Mouse (Mus musculus): Measurements from ENCODE around the gene Acvr1. TPM values are rescaled to one million over a fixed set of nuclear protein-coding genes. Genes with fewer than 3 reads are reported as not detected.

Gene Acvr1
- total and polyA plus RNA-seq, 2 experiments from 2014 or later = 5.9 to 13.5 TPM

- Histone ChIP-seq H3K27me3 (ENCODE audit: control insufficient read depth, insufficient read depth, low read length) (no peaks in the 10 kb centered on the region), H3K4me3 (ENCODE audit: low read depth, low read length) (no peak overlapping the region), H3K4me1 (ENCODE audit: control insufficient read depth, insufficient read depth) (no peaks in the 10 kb centered on the region), H3K27ac (ENCODE audit: low read depth) (no peak overlapping the region), H3K36me3 (replicated peaks; ENCODE audit: control insufficient read depth, insufficient read depth, low read length) (no peaks in the 10 kb centered on the region), H3K9me3 (replicated peaks; ENCODE audit: control insufficient read depth, low read length) (no peaks in the 10 kb centered on the region), H3K4me2 (ENCODE audit: low read depth, low read length) (no peak overlapping the region), H3K9ac (replicated peaks; ENCODE audit: low read depth, low read length) (no peak overlapping the region)
- DNase-seq (ENCODE audit: low spot score) (no peak), ATAC-seq (ENCODE audit: insufficient read depth, low read depth) (no peak)
- 85% methylated on average over 9 of the region's 9 CpGs for WGBS
- TF ChIP-seq CTCF (IDR thresholded peaks at IDR 0.05; ENCODE audit: low read depth) (no peak), EP300 (IDR thresholded peaks at IDR 0.05; ENCODE audit: low read depth) (no peak)
These were observed 189.4 kb downstream of the Acvr1 start for GRCm38 (mm10) chr2:58377417-58378130.

- no peak overlapping the region for H3K9ac ChIP-seq (replicated peaks; ENCODE audit: low read depth, low read length)
- H3K27ac ChIP-seq (ENCODE audit: low read depth) = no peak overlapping the region
- WGBS = 70% methylated on average over 3 of the region's 3 CpGs
- no peak for DNase-seq (ENCODE audit: low spot score)
- H3K9me3 ChIP-seq (replicated peaks; ENCODE audit: control insufficient read depth, low read length) = no peaks in the 10 kb centered on the region
- no peak for TF ChIP-seq CTCF (IDR thresholded peaks at IDR 0.05; ENCODE audit: low read depth)
- TF ChIP-seq EP300 (IDR thresholded peaks at IDR 0.05; ENCODE audit: low read depth) = no peak
- no peaks in the 10 kb centered on the region for H3K4me1 ChIP-seq (ENCODE audit: control insufficient read depth, insufficient read depth)
- H3K4me2 ChIP-seq (ENCODE audit: low read depth, low read length) = no peak overlapping the region
- no peak overlapping the region for H3K4me3 ChIP-seq (ENCODE audit: low read depth, low read length)
- H3K36me3 ChIP-seq (replicated peaks; ENCODE audit: control insufficient read depth, insufficient read depth, low read length) = no peaks in the 10 kb centered on the region
- ATAC-seq (ENCODE audit: insufficient read depth, low read depth) = no peak
- H3K27me3 ChIP-seq (ENCODE audit: control insufficient read depth, insufficient read depth, low read length) = no peaks in the 10 kb centered on the region
These were observed 200.8 kb downstream of the Acvr1 start for GRCm38 (mm10) chr2:58366196-58366595.

GRCm38 (mm10) chr2:58361361-58362046 lies 205.5 kb downstream of the Acvr1 start:
- Histone ChIP-seq H3K36me3 (replicated peaks; ENCODE audit: control insufficient read depth, insufficient read depth, low read length) (no peaks in the 10 kb centered on the region), H3K27ac (ENCODE audit: low read depth) (no peak overlapping the region), H3K4me1 (ENCODE audit: control insufficient read depth, insufficient read depth) (no peaks in the 10 kb centered on the region), H3K4me3 (ENCODE audit: low read depth, low read length) (no peak overlapping the region), H3K9ac (replicated peaks; ENCODE audit: low read depth, low read length) (no peak overlapping the region), H3K27me3 (ENCODE audit: control insufficient read depth, insufficient read depth, low read length) (no peaks in the 10 kb centered on the region), H3K4me2 (ENCODE audit: low read depth, low read length) (no peak overlapping the region), H3K9me3 (replicated peaks; ENCODE audit: control insufficient read depth, low read length) (no peaks in the 10 kb centered on the region)
- WGBS = 88% methylated on average over 3 of the region's 3 CpGs
- no peak for TF ChIP-seq CTCF (IDR thresholded peaks at IDR 0.05; ENCODE audit: low read depth)
- no peak for TF ChIP-seq EP300 (IDR thresholded peaks at IDR 0.05; ENCODE audit: low read depth)
- DNase-seq (ENCODE audit: low spot score) (no peak), ATAC-seq (ENCODE audit: insufficient read depth, low read depth) (no peak)

- H3K27me3 ChIP-seq (ENCODE audit: control insufficient read depth, insufficient read depth, low read length) = no peaks in the 10 kb centered on the region
- 12% methylated on average over 3 of the region's 3 CpGs for WGBS
- no peaks in the 10 kb centered on the region for H3K36me3 ChIP-seq (replicated peaks; ENCODE audit: control insufficient read depth, insufficient read depth, low read length)
- no peak overlapping the region for H3K27ac ChIP-seq (ENCODE audit: low read depth)
- no peak for DNase-seq (ENCODE audit: low spot score)
- peak overlapping the region; percentile 41; the same call in 1 of the 2 replicates for H3K9ac ChIP-seq (replicated peaks; ENCODE audit: low read depth, low read length)
- H3K4me3 ChIP-seq (ENCODE audit: low read depth, low read length) = peak overlapping the region; percentile 51
- TF ChIP-seq EP300 (IDR thresholded peaks at IDR 0.05; ENCODE audit: low read depth) = no peak
- TF ChIP-seq CTCF (IDR thresholded peaks at IDR 0.05; ENCODE audit: low read depth) = no peak
- peak overlapping the region; percentile 98 for H3K4me2 ChIP-seq (ENCODE audit: low read depth, low read length)
- ATAC-seq (ENCODE audit: insufficient read depth, low read depth) = peak; percentile 39; the same call in 1 of the 2 replicates
- no peaks in the 10 kb centered on the region for H3K9me3 ChIP-seq (replicated peaks; ENCODE audit: control insufficient read depth, low read length)
- H3K4me1 ChIP-seq (ENCODE audit: control insufficient read depth, insufficient read depth) = no peaks in the 10 kb centered on the region
These were observed 208.9 kb downstream of the Acvr1 start for GRCm38 (mm10) chr2:58358132-58358460.

GRCm38 (mm10) chr2:58357414-58358131 lies 209.4 kb downstream of the Acvr1 start, which contains the start of gene Acvr1c:
Acvr1c (minus strand) TSS chr2:58357895.
- Histone ChIP-seq H3K4me3 (ENCODE audit: low read depth, low read length) (peak within 1 kb of the TSS; percentile 51), H3K9ac (replicated peaks; ENCODE audit: low read depth, low read length) (peak within 1 kb of the TSS; percentile 41), H3K4me2 (ENCODE audit: low read depth, low read length) (peak within 1 kb of the TSS; percentile 98), H3K9me3 (replicated peaks; ENCODE audit: control insufficient read depth, low read length) (no peaks in the 10 kb centered on the region), H3K4me1 (ENCODE audit: control insufficient read depth, insufficient read depth) (no peaks in the 10 kb centered on the region), H3K27ac (ENCODE audit: low read depth) (no peak within 1 kb of the TSS), H3K27me3 (ENCODE audit: control insufficient read depth, insufficient read depth, low read length) (no peaks in the 10 kb centered on the region), H3K36me3 (replicated peaks; ENCODE audit: control insufficient read depth, insufficient read depth, low read length) (no peaks in the 10 kb centered on the region)
- WGBS = 1% methylated on average over 55 of the region's 65 CpGs
- DNase-seq (ENCODE audit: low spot score) (peak; percentile 29), ATAC-seq (ENCODE audit: insufficient read depth, low read depth) (peak; percentile 85)
- no peak for TF ChIP-seq CTCF (IDR thresholded peaks at IDR 0.05; ENCODE audit: low read depth)
- no peak for TF ChIP-seq EP300 (IDR thresholded peaks at IDR 0.05; ENCODE audit: low read depth)

All from heart, postnatal 0 days (tissue).